Mouse (Mus musculus) stomach, postnatal 0 days (tissue): ENCODE results near the gene Aco2.

Experiments used
- CTCF ChIP-seq: IDR thresholded peaks from 2 replicates; pipeline ENCODE4 v1.5.1; 2016; ENCODE audit warnings: antibody characterized with exemption, low read depth, mild to moderate bottlenecking, moderate library complexity
- EP300 ChIP-seq: optimal IDR thresholded peaks from 2 replicates; pipeline ENCODE3; 2016; ENCODE audit warnings: antibody characterized with exemption

- TF ChIP-seq CTCF (no peak), EP300 (no peak)
Observed at GRCm38 (mm10) chr15:81822631-81823030, 49.5 kb upstream of the Aco2 start.
